Mouse (Mus musculus): ENCODE measurements around the gene Afap1l2.

DNA sequence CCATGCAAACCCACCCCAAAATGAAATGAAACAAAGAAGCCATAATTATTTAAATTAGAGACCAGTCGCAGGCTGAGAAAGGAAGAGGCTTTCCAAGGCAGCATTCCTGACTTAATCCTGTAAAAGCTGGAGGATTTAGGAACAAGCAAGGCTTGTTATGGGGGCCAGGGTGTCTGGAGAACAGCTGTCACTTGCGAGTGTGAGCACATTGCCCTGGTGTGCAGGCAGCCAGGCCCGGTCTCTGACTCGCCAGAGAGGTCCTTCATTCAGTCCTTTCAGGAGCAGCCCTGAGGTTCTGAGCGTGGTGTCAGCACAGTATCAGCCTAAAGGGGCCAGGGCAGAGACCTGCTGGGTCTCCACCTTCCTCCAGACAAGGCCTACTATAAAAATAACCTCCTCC lies 119.4 kb downstream of the Afap1l2 start:
- no peak for TF ChIP-seq CTCF (IDR thresholded peaks at IDR 0.05; ENCODE audit: extremely low read depth, insufficient read depth, insufficient read length, insufficient replicate concordance)
- no peak for TF ChIP-seq POLR2A (IDR thresholded peaks at IDR 0.05; ENCODE audit: low read depth, low read length)
